Mouse (Mus musculus) frontal cortex, postnatal 14 days (tissue): ENCODE data around the gene Prr12.
"Not testable (repeated sequence)": the region's sequence is repeated elsewhere in the genome, so short reads cannot be mapped to it uniquely, and the experiment has no call there.

Experiments used
- DNase-seq, 2 experiments: peaks; one replicate each; pipeline ENCODE4 v3.0.0; 2022; ENCODE audit warnings: low spot score in 2 of 2

Prr12 gene

DNA sequence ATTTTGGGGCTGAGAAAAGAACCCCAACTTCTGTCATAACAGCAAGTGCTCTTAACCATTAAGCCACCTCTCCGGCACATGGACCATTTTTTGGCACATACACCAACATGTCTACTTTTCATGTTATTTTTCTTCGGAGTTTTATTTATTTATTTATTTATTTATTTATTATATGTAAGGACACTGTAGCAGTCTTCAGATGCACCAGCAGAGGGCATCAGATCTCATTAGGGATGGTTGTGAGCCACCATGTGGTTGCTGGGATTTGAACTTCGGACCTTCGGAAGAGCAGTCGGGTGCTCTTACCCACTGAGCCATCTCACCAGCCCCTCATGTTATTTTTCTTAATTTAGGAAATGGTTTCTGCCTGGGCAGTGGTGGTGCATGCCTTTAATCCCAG lies 29.0 kb downstream of the Prr12 start:
- DNase-seq, result not testable (repeated sequence)

DNA sequence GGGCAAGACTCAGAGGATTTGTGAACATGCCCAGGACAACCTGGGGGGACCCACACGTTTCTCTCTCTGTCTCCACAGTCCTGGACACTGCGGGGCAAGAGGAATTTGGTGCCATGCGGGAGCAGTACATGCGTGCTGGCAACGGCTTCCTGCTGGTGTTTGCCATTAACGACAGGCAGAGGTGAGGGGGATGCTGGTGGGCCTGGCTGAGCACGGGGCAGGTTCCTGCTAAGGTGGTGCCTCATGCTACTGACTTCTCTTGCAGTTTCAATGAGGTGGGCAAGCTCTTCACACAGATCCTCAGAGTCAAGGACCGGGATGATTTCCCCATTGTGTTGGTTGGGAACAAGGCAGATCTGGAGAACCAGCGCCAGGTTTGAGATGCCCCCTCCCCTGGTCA lies 32.5 kb downstream of the Prr12 start:
- DNase-seq, result no peak

DNA sequence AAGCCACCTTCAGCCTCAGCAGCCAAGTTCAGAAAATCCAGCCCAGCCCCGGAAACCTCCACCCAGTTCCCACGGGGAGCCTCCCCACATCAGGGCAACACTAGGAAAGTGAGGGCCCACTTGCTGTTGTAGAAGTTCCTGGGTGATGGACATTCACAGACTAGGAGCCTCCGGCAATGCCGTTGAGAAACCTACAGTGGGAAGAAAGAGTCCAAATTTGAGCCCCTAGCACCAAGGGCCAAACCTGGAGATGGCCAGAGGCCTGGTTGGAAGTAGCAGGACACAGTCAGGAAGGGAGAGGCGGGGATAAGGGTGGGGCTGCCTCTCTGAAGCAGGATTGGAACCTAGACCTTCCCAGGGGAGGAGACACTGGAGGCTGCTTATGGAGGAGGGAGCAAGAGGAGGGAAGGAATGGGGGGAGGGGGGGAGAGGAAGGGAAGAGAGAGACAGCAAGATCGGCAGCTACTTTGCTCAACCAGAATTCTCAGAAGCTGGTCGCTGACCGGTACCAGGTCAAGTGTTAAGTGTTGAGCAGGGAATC lies 33.6 kb downstream of the Prr12 start:
- DNase-seq, result peak in 1 of 2 experiments; percentile 22

- peak; percentile 77 to 85 for DNase-seq
Measured at GRCm38 (mm10) chr7:45017242-45018061, 35.2 kb downstream of the Prr12 start, which contains the start of gene Rras. Gene Rras, plus strand, starts transcription at chr7:45017961.

DNA sequence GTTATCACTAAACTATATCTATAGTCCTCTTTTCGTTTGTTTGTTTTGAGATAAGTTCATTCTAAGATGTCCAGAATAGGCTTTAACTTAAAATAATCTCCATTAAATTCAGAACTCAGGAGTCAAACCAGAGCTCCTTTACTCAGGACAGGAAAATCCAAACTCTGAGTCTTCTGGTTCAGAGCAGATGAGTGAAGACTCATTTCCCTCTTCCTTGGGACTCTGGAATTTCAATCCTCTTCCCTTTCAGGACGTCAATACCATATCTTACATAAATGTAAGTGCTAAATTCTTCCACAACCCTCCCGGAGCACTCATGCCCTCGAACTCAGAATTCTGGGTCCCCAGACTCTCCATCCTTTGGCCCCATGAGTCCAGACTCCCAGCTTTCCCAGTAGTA lies 35.9 kb downstream of the Prr12 start:
- DNase-seq, result no peak

GRCm38 (mm10) chr7:45015957-45016612 lies 36.6 kb downstream of the Prr12 start, which contains the start of gene Scaf1:
Gene Scaf1, minus strand, starts transcription at chr7:45016363.
- DNase-seq, result peak; percentile 99 to 100

DNA sequence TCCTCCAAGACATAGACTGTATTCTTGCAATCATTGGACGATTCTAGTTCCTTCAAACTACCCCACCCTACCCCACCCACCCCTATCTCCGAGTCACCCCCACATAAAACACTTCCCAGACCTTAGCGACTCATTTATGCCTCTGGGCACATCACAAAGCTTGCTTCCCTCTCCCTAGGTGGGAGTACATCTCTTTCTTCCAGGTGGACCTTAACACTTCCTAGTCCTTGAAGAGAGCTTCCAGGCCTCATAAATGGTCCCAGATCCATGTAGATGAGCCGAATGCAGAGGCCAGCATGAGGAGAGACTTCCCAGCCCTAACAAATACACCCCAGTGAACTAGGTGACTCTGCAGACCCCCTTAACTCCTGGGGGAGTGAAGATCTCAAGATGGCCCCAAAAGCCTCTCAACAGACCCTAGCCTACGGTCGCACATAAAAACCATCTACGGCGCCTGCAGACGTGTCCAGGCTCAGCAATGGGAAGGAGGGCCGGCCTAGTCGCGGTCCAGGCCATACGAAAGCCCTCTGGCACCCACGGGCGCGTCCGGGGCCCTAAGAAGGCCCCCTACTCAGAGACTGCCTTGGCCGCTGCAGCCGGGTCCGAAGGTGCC lies 37.2 kb downstream of the Prr12 start:
- no peak for DNase-seq

- DNase-seq, result no peak
Measured at GRCm38 (mm10) chr7:45014096-45014451, 38.6 kb downstream of the Prr12 start.

GRCm38 (mm10) chr7:45013366-45014095 lies 39.1 kb downstream of the Prr12 start:
- DNase-seq, result no peak

- DNase-seq, result no peak
Measured at GRCm38 (mm10) chr7:45012824-45013223, 39.9 kb downstream of the Prr12 start.

- no peak for DNase-seq
Measured at GRCm38 (mm10) chr7:45012011-45012410, 40.7 kb downstream of the Prr12 start.

GRCm38 (mm10) chr7:45008411-45008810 lies 44.3 kb downstream of the Prr12 start:
- no peak for DNase-seq

DNA sequence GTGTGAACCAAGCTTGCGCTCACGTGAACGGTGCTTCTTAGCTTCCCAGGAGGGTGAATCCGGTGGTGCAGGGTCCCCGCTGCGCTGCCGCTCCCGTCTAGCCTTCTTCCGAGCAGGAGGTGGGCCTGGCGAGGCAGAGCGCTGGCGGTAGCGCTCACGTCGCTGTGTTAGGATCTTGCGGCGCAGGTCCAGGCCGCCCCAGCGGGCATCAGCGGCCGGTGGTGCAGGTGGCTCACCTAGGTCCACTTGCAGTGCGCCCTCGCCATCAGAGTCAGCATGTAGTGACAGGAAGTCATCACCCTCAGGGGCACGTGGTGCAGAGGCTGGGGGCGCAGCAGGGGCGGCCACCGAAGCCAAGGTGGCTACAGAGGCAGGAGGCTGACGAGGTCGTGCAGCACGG lies 44.8 kb downstream of the Prr12 start:
- DNase-seq, result no peak

DNA sequence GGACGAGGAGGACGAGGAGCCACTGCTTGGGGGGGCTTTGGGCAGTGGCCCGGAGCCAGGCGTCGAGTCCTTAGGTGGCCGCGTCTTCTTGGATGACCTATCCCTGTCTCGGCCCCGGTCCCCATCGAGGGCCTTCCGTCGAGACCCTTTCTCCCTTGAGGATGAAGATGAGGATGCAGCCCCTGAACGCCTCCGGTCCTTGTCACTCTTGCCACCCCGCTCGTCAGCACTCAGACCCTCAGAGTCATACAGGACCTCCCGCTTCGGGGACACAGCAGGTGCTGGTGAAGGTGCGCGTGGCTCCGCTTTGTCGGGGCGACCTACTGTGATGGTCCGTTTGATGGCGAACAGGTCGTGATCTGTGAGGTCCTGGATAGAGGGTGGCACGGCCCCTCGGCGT lies 45.5 kb downstream of the Prr12 start:
- DNase-seq, result no peak

- no peak for DNase-seq
Measured at GRCm38 (mm10) chr7:45006503-45006902, 46.2 kb downstream of the Prr12 start.

GRCm38 (mm10) chr7:45005321-45005992 lies 47.2 kb downstream of the Prr12 start:
- DNase-seq, result no peak

DNA sequence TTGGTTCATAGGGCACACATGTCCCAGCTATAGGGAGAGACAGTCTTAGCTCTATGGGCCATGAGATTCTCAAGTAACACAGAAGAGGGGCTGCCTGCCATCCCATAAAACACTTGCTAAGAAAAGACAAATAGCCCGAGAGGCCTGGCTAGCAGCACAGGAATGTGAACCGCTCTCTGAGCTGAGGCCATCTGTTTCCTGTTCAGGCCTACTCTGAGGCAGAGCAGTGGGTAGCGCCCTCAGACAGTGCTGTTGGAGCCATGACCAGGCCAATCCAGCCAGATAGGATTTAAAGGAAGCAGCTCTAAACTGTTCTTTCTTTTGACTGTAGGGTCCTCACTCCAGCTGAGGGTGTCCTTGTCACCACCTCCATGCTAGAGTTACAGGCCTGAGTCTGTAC lies 48.1 kb downstream of the Prr12 start:
- no peak for DNase-seq

DNA sequence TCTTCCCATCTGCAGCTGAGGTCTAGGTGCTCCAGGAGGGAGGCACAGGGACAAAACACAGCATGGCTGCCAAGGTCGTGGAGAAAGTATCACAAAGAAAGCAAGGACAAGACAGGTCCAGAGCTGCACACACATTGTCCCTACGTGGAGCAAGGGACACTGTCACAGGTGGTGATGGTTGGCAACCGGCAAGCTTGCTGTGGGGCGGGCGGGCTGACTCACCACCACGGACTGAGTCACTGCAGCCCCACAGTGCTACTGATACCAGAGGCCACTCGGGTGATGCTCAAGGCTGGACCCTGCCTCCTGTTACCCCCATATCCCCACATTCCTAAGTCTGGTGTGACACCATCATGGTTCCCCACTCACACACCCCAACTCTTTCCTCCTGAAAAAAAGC lies 50.2 kb downstream of the Prr12 start:
- DNase-seq, result no peak

GRCm38 (mm10) chr7:45000539-45001114 lies 52.1 kb downstream of the Prr12 start:
- no peak for DNase-seq

DNA sequence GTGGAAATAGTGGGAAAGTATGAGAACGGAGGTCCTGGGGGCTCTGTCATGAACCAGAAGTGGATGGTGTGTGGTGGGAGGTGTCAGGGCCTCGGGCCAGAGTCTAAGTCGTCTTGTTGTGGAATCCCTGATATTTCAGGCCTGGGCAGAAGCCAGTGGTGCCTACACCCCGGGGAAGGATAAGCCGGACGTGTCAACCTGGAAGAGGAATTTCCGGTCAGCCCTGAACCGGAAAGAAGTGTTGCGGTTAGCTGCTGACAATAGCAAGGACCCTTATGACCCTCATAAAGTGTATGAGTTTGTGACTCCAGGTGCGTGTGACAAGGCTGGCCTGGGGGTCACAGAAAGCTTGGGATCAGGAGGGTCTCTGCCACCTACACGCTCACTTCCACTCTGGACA lies 52.9 kb downstream of the Prr12 start:
- DNase-seq, result no peak

- no peak for DNase-seq
Measured at GRCm38 (mm10) chr7:44998501-44998955, 54.2 kb downstream of the Prr12 start, which contains the start of gene Bcl2l12. Gene Bcl2l12, minus strand, starts transcription at chr7:44998712.
